Mouse (Mus musculus) telencephalon, adult 2 months (tissue): Measurements from ENCODE around the gene Gtf3c6.
"Not testable (repeated sequence)": the region's sequence is repeated elsewhere in the genome, so short reads cannot be mapped to it uniquely, and the experiment has no call there.

Experiments used
- DNase-seq: peaks from one replicate; pipeline ENCODE4 v3.0.0-alpha.2; 2011; ENCODE audit warnings: low read depth, low spot score

The Gtf3c6 gene

GRCm38 (mm10) chr10:40257414-40258255 is at the start of gene Gtf3c6:
Gene Gtf3c6, minus strand, starts transcription at chr10:40258108.
- DNase-seq, result peak; percentile 87

- DNase-seq, result no peak
These were observed 48.1 kb upstream of the Gtf3c6 start for GRCm38 (mm10) chr10:40305989-40306388.

- peak; percentile 97 for DNase-seq
These were observed 44.5 kb upstream of the Gtf3c6 start, which contains the start of gene Amd1 for GRCm38 (mm10) chr10:40302140-40302985. Gene Amd1, minus strand, starts transcription at chr10:40302186.

GRCm38 (mm10) chr10:40301181-40302075 is 43.5 kb upstream of the Gtf3c6 start:
- not testable (repeated sequence) for DNase-seq

- DNase-seq, result peak; percentile 84
These were observed 42.8 kb upstream of the Gtf3c6 start for GRCm38 (mm10) chr10:40300648-40301171.

- DNase-seq, result no peak
These were observed 34.7 kb upstream of the Gtf3c6 start for GRCm38 (mm10) chr10:40292640-40293039.

- DNase-seq, result no peak
These were observed 28.9 kb upstream of the Gtf3c6 start for GRCm38 (mm10) chr10:40286767-40287166.

GRCm38 (mm10) chr10:40285571-40285970 is 27.7 kb upstream of the Gtf3c6 start:
- DNase-seq, result no peak

GRCm38 (mm10) chr10:40284997-40285396 is 27.1 kb upstream of the Gtf3c6 start:
- no peak for DNase-seq

GRCm38 (mm10) chr10:40284179-40284831 is 26.4 kb upstream of the Gtf3c6 start:
- no peak for DNase-seq

GRCm38 (mm10) chr10:40283636-40284035 is 25.7 kb upstream of the Gtf3c6 start:
- DNase-seq, result no peak

GRCm38 (mm10) chr10:40281565-40281964 is 23.7 kb upstream of the Gtf3c6 start:
- no peak for DNase-seq

- no peak for DNase-seq
These were observed 20.4 kb upstream of the Gtf3c6 start for GRCm38 (mm10) chr10:40278317-40278716.

GRCm38 (mm10) chr10:40275991-40276390 is 18.1 kb upstream of the Gtf3c6 start:
- no peak for DNase-seq

- no peak for DNase-seq
These were observed 16.0 kb upstream of the Gtf3c6 start for GRCm38 (mm10) chr10:40273938-40274337.

- no peak for DNase-seq
These were observed 13.3 kb upstream of the Gtf3c6 start for GRCm38 (mm10) chr10:40271216-40271615.

GRCm38 (mm10) chr10:40264920-40265319 is 7.0 kb upstream of the Gtf3c6 start:
- no peak for DNase-seq

- no peak for DNase-seq
These were observed 5.8 kb upstream of the Gtf3c6 start for GRCm38 (mm10) chr10:40263691-40264090.

- DNase-seq, result no peak
These were observed 4.3 kb upstream of the Gtf3c6 start for GRCm38 (mm10) chr10:40262200-40262599.

GRCm38 (mm10) chr10:40260305-40260704 is 2.4 kb upstream of the Gtf3c6 start:
- DNase-seq, result no peak

- no peak for DNase-seq
These were observed 1.6 kb upstream of the Gtf3c6 start for GRCm38 (mm10) chr10:40259542-40259941.
